Mouse (Mus musculus) CD4-positive, CD25-positive, alpha-beta regulatory T cell (primary cell): ENCODE data around the gene Vmn1r32. TPM values are rescaled to one million over a fixed set of nuclear protein-coding genes. Genes with fewer than 3 reads are reported as not detected.

Experiments
- polyA plus RNA-seq: library from polyadenylated mRNA; unstranded; fragments of 100-300 nt; shearing (Covaris generic); gene quantifications from one replicate; pipeline ENCODE4 v1.2.1, GENCODE M21; 2017

Gene Vmn1r32
- polyA plus RNA-seq, result not detected

DNA sequence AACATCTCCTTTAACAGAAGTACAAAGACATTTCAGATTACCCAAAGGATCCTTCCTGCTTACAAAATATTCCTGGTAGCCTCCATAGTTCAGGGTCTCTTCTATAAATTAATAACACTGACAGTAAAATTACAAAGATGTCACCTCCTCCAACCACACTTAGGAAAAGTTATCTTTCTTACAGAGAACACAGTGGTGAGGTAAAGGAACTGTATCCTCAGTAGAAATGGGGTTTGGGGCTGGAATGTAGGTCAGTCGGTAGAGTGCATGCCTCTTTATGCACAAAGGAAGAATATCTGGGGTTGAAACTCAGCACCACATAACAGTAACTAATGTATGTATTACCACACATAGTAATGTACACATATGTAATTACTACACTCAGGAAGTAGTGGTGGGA is at the start of gene Vmn1r32:
Gene Vmn1r32, minus strand, starts transcription at position 101 of the 400 bp plus-strand sequence.

DNA sequence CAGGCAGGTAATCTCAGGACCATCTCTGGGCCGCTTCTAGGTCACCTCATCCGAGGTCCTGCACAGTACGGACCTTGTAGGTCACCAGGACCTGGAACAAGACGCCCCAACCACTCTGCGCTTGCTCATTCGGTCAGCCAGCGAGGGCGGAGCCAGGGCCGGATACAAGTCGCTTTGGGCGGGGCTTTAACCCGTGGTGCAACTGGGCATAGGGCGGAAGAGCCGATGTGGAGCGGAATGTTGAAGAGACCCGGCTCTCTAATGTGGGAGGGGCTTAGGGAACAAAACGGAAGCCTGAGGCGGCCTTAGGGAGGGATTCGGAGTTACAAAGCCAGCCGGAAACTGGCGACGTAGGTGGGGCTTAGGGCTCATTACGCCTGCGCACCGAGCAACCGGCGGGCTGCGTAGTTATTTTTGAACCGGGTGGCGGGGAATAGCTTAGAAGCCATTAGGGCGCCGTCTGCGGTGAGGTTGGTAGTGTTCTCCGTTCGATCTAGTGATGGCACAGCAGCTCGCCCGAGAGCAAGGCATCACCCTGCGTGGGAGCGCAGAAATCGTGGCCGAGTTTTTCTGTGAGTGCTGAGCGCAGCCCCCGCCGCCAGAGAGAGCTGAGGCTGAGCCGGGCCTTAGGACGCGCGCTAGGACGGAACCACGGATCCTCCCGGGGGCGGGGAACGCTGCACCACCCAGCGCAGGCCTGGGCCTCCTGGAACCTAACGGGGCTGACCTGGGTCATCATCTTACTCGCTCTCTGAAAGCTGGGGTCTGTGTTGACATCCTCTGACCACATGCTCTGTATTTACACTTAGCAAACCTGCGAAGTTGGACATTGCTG is 24.7 kb downstream of the Vmn1r32 start, which contains the start of gene Mad2l1:
Gene Mad2l1, plus strand, starts transcription at position 363 of the 835 bp plus-strand sequence.

Other genes with a start within 250 kb of the Vmn1r32 start
- gene Mad2l1, start 24.7 kb downstream of the Vmn1r32 start, polyA plus RNA-seq, result 19.2 TPM
- gene Vmn1r33, start 58.2 kb upstream of the Vmn1r32 start, polyA plus RNA-seq, result 0.11 TPM
- gene Vmn1r34, start 83.8 kb upstream of the Vmn1r32 start, polyA plus RNA-seq, result not detected
- gene Vmn1r35, start 125.8 kb upstream of the Vmn1r32 start, polyA plus RNA-seq, result not detected
- gene Vmn1r36, start 159.1 kb upstream of the Vmn1r32 start, polyA plus RNA-seq, result not detected
- gene Vmn1r37, start 169.3 kb upstream of the Vmn1r32 start, polyA plus RNA-seq, result not detected
- gene Vmn1r38, start 222.5 kb upstream of the Vmn1r32 start, polyA plus RNA-seq, result 0.08 TPM